Mouse (Mus musculus) midbrain, embryonic 13.5 days (tissue): ENCODE data around the gene Pik3cb. TPM values are rescaled to one million over a fixed set of nuclear protein-coding genes. Genes with fewer than 3 reads are reported as not detected.

ENCODE experiments used
- ATAC-seq: fragments of 200-750 bp; cut with Nextera tagmentation; 2 replicates; pipeline ENCODE4 v1.8.0; 2017; ENCODE audit warnings: mild to moderate bottlenecking, moderate TSS enrichment, moderate library complexity
- H3K27ac ChIP-seq: fragments of 300-500 bp; sonication (generic); 2 replicates; pipeline ENCODE4 v1.5.1; 2015; ENCODE audit warnings: inconsistent platforms, mild to moderate bottlenecking, moderate library complexity
- H3K27me3 ChIP-seq: fragments of 300-500 bp; sonication (generic); 2 replicates; pipeline ENCODE4 v1.6.1; 2015; ENCODE audit warnings: mild to moderate bottlenecking, inconsistent platforms
- H3K36me3 ChIP-seq: fragments of 300-500 bp; sonication (generic); 2 replicates; pipeline ENCODE4 v1.6.1; 2015; ENCODE audit warnings: mild to moderate bottlenecking, inconsistent platforms
- H3K4me1 ChIP-seq: fragments of 300-500 bp; sonication (generic); replicated peaks from 2 replicates; pipeline ENCODE4 v1.6.1; 2015; ENCODE audit warnings: inconsistent platforms
- H3K4me2 ChIP-seq: fragments of 300-500 bp; sonication (generic); replicated peaks from 2 replicates; pipeline ENCODE4 v1.6.1; 2015; ENCODE audit warnings: moderate library complexity, mild to moderate bottlenecking, inconsistent platforms
- H3K4me3 ChIP-seq: fragments of 300-500 bp; sonication (generic); replicated peaks from 2 replicates; pipeline ENCODE4 v1.5.1; 2015; ENCODE audit warnings: mild to moderate bottlenecking, inconsistent platforms
- H3K9ac ChIP-seq: fragments of 300-500 bp; sonication (generic); replicated peaks from 2 replicates; pipeline ENCODE4 v1.6.1; 2015; ENCODE audit warnings: mild to moderate bottlenecking, inconsistent platforms
- H3K9me3 ChIP-seq: fragments of 300-500 bp; sonication (generic); 2 replicates; pipeline ENCODE4 v1.6.1; 2016; ENCODE audit warnings: mild to moderate bottlenecking, inconsistent platforms
- WGBS: fragments of 180-500 bp; shearing (Covaris S2); methylation state at CpG from one replicate; pipeline ENCODE4 v1.1.7; 2015; 5-methylcytosine and 5-hydroxymethylcytosine counted together
- polyA plus RNA-seq: library from polyadenylated mRNA; unstranded; fragments of >200 nt; fragmentation: Nextera tagmentation; extraction: Ambion mirVana; gene quantifications from 2 replicates; pipeline ENCODE4 v1.2.1, GENCODE M21; 2015

The Pik3cb gene
- polyA plus RNA-seq, 1 experiment from 2014 or later, result 3.1 TPM

- peaks cover 5% of the 10 kb centered on the region; the same call in 1 of the 2 replicates for H3K9me3 ChIP-seq
- WGBS, result 83% methylated on average over 3 of the region's 3 CpGs
- H3K9ac ChIP-seq, result no peak overlapping the region
- H3K27me3 ChIP-seq, result no peaks in the 10 kb centered on the region
- H3K4me2 ChIP-seq, result no peak overlapping the region
- no peak overlapping the region for H3K4me3 ChIP-seq
- H3K27ac ChIP-seq, result no peak overlapping the region
- no peak for ATAC-seq
- H3K36me3 ChIP-seq, result peaks cover 15% of the 10 kb centered on the region
- H3K4me1 ChIP-seq, result peaks cover 27% of the 10 kb centered on the region
Observed at GRCm38 (mm10) chr9:99109585-99109984, 30.8 kb downstream of the Pik3cb start.

DNA sequence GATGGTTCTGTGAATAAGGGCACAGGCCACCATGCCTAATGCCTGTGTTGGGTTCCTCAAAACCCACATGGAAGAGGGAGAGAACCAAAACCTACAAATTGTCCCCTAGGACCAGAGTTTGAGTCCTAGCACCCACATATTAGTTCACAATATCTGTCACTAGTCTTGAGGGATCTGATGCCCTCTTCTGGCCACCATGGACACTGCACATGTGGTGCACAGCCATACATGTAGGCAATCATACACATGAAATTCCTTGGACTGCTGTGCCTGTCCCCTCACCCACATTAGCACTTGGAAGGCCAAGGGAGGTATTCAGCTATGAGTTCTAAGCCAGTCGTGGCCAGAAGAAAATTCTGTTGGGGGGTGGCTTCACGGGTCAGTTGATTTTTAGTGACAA is 36.0 kb downstream of the Pik3cb start:
- H3K27me3 ChIP-seq, result no peaks in the 10 kb centered on the region
- no peak overlapping the region for H3K27ac ChIP-seq
- no peaks in the 10 kb centered on the region for H3K4me1 ChIP-seq
- H3K9ac ChIP-seq, result no peak overlapping the region
- 95% methylated on average over 2 of the region's 2 CpGs for WGBS
- peaks cover 30% of the 10 kb centered on the region for H3K36me3 ChIP-seq
- peaks cover 8% of the 10 kb centered on the region; the same call in 1 of the 2 replicates for H3K9me3 ChIP-seq
- no peak overlapping the region for H3K4me2 ChIP-seq
- no peak overlapping the region for H3K4me3 ChIP-seq
- no peak for ATAC-seq

GRCm38 (mm10) chr9:99103865-99104264 is 36.6 kb downstream of the Pik3cb start:
- Histone ChIP-seq H3K27me3 (no peaks in the 10 kb centered on the region), H3K4me2 (no peak overlapping the region), H3K36me3 (peaks cover 30% of the 10 kb centered on the region), H3K9me3 (peaks cover 8% of the 10 kb centered on the region; the same call in 1 of the 2 replicates), H3K4me3 (no peak overlapping the region), H3K27ac (no peak overlapping the region), H3K9ac (no peak overlapping the region), H3K4me1 (no peaks in the 10 kb centered on the region)
- ATAC-seq, result no peak
- WGBS, result 89% methylated on average over 3 of the region's 3 CpGs

GRCm38 (mm10) chr9:99098482-99099129 is 41.8 kb downstream of the Pik3cb start:
- 74% methylated on average over 11 of the region's 11 CpGs for WGBS
- H3K27me3 ChIP-seq, result no peaks in the 10 kb centered on the region

GRCm38 (mm10) chr9:99097668-99098067 is 42.8 kb downstream of the Pik3cb start:
- Histone ChIP-seq H3K27me3 (no peaks in the 10 kb centered on the region), H3K4me3 (no peak overlapping the region), H3K9me3 (no peaks in the 10 kb centered on the region), H3K27ac (no peak overlapping the region), H3K4me2 (no peak overlapping the region), H3K4me1 (no peaks in the 10 kb centered on the region), H3K9ac (no peak overlapping the region), H3K36me3 (peaks cover 5% of the 10 kb centered on the region; the same call in 1 of the 2 replicates)
- no peak for ATAC-seq
- WGBS, result 67% methylated on average over 1 of the region's 1 CpGs

More at GRCm38 (mm10) chr9:99098482-99099129, 41.8 kb downstream of the Pik3cb start:
- peaks cover 5% of the 10 kb centered on the region; the same call in 1 of the 2 replicates for H3K36me3 ChIP-seq
- H3K4me1 ChIP-seq, result no peaks in the 10 kb centered on the region
- no peaks in the 10 kb centered on the region for H3K9me3 ChIP-seq
- ATAC-seq, result no peak
- H3K4me2 ChIP-seq, result no peak overlapping the region
- H3K27ac ChIP-seq, result no peak overlapping the region
- no peak overlapping the region for H3K4me3 ChIP-seq
- no peak overlapping the region for H3K9ac ChIP-seq

DNA sequence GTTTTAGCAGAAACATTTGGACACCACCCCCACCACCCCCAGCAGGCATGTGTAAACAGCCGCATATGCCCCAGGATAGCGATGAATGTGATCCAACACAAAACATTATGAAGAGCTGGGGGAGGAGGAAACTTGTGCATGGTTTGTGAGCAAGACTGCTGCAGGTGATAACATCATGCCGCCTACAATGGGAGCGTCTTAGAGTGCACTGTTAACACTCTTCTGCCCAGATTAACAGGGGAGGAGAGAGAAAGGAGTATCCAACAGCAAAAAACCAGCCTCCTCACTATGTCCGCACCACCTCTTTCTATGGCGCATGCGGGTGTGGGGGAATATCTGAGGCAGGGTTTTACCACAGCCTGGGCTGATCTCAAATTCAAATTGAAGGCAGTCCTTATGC is 45.2 kb downstream of the Pik3cb start:
- H3K4me1 ChIP-seq, result no peaks in the 10 kb centered on the region
- H3K27ac ChIP-seq, result no peak overlapping the region
- no peaks in the 10 kb centered on the region for H3K27me3 ChIP-seq
- H3K36me3 ChIP-seq, result no peaks in the 10 kb centered on the region
- 90% methylated on average over 7 of the region's 7 CpGs for WGBS
- no peak overlapping the region for H3K4me2 ChIP-seq
- H3K9me3 ChIP-seq, result no peaks in the 10 kb centered on the region
- no peak overlapping the region for H3K4me3 ChIP-seq
- no peak overlapping the region for H3K9ac ChIP-seq
- ATAC-seq, result no peak

DNA sequence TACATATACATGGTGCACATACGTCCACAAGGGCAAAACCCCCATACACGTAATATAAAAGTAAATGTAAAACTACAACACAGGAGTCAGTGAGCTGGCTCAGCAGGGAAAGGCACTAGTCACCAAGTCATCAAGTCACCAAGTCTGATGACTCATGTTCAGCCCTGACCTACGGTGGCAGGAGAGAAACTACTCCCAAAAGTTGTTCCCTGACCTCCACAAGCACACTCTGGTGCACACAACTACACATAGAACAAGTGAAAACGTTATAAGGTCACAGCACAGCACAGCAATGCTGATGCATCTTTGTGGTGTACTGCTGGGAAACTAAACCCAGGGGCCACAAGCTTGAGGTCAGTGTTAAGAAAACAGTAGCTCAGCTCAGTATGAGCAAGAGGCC is 49.9 kb downstream of the Pik3cb start:
- 91% methylated on average over 4 of the region's 4 CpGs for WGBS

GRCm38 (mm10) chr9:99089904-99090303 is 50.5 kb downstream of the Pik3cb start:
- Histone ChIP-seq H3K4me3 (no peak overlapping the region), H3K27ac (no peak overlapping the region), H3K27me3 (no peaks in the 10 kb centered on the region), H3K9ac (no peak overlapping the region), H3K4me1 (peaks cover 5% of the 10 kb centered on the region), H3K4me2 (no peak overlapping the region), H3K36me3 (0 out of 2 replicates have a peak, but pooled peaks cover 11% of the 10 kb centered on the region), H3K9me3 (no peaks in the 10 kb centered on the region)
- no peak for ATAC-seq
- WGBS, result 92% methylated on average over 4 of the region's 4 CpGs

More for the DNA sequence above, 49.9 kb downstream of the Pik3cb start:
- Histone ChIP-seq H3K4me2 (no peak overlapping the region), H3K9ac (no peak overlapping the region), H3K27ac (no peak overlapping the region), H3K4me3 (no peak overlapping the region), H3K27me3 (no peaks in the 10 kb centered on the region), H3K4me1 (peaks cover 5% of the 10 kb centered on the region), H3K9me3 (no peaks in the 10 kb centered on the region), H3K36me3 (0 out of 2 replicates have a peak, but pooled peaks cover 11% of the 10 kb centered on the region)
- no peak for ATAC-seq

DNA sequence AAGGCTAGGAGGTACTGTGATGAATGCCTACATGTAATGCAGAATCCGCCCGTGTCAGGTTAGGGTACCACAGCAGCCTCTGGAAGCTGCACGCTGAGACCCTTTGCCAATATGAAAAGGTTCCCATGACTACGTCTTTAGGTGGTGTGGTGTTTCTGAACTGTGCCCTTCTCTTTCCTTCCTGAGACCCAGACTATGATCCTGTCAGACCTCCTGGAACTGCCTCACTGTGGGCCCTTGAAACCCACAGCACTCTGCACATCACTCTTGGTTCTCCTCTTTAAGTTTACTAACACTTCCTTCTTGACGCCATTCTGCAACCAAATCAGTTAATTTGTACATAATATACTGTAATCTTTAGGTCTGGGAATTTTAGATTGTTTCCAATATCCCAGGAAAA is 58.7 kb downstream of the Pik3cb start:
- Histone ChIP-seq H3K36me3 (peaks cover 6% of the 10 kb centered on the region; the same call in 1 of the 2 replicates), H3K27me3 (no peaks in the 10 kb centered on the region), H3K9ac (no peak overlapping the region), H3K4me2 (no peak overlapping the region), H3K9me3 (no peaks in the 10 kb centered on the region), H3K27ac (no peak overlapping the region), H3K4me1 (no peaks in the 10 kb centered on the region), H3K4me3 (no peak overlapping the region)
- ATAC-seq, result no peak
- 93% methylated on average over 5 of the region's 5 CpGs for WGBS

DNA sequence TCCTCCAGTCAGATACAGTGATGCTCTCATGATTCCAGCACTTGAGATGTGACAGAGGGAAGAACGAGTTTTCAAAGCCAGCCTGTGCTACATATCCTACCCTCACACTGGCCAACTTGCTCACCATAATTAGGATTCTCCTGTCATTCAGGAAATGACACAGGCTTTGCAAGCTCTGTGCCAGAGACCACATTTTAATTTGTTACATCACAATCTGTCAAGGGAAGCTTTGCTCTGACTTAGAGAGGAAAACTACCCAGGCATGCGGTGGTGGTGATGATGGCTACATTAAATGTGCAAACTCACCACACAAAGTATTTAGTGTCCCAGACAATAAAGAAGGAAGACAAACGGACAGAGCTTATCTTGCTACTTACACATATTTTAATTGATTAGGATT is 59.1 kb downstream of the Pik3cb start:
- 92% methylated on average over 3 of the region's 3 CpGs for WGBS
- no peaks in the 10 kb centered on the region for H3K9me3 ChIP-seq
- no peak overlapping the region for H3K4me2 ChIP-seq
- no peaks in the 10 kb centered on the region for H3K4me1 ChIP-seq
- ATAC-seq, result no peak
- H3K4me3 ChIP-seq, result no peak overlapping the region
- H3K36me3 ChIP-seq, result peaks cover 6% of the 10 kb centered on the region; the same call in 1 of the 2 replicates
- H3K9ac ChIP-seq, result no peak overlapping the region
- no peak overlapping the region for H3K27ac ChIP-seq
- H3K27me3 ChIP-seq, result no peaks in the 10 kb centered on the region

GRCm38 (mm10) chr9:99080657-99081056 is 59.8 kb downstream of the Pik3cb start:
- Histone ChIP-seq H3K4me2 (no peak overlapping the region), H3K27me3 (no peaks in the 10 kb centered on the region), H3K9me3 (no peaks in the 10 kb centered on the region), H3K4me1 (no peaks in the 10 kb centered on the region), H3K9ac (no peak overlapping the region), H3K36me3 (peaks cover 6% of the 10 kb centered on the region; the same call in 1 of the 2 replicates), H3K27ac (no peak overlapping the region), H3K4me3 (no peak overlapping the region)
- 100% methylated on average over 2 of the region's 2 CpGs for WGBS
- no peak for ATAC-seq

GRCm38 (mm10) chr9:99074462-99074861 is 66.0 kb downstream of the Pik3cb start:
- H3K27me3 ChIP-seq, result no peaks in the 10 kb centered on the region

GRCm38 (mm10) chr9:99072538-99072937 is 67.9 kb downstream of the Pik3cb start:
- no peaks in the 10 kb centered on the region for H3K27me3 ChIP-seq
- H3K4me1 ChIP-seq, result no peaks in the 10 kb centered on the region
- H3K36me3 ChIP-seq, result peaks cover 20% of the 10 kb centered on the region
- ATAC-seq, result no peak
- H3K9me3 ChIP-seq, result no peaks in the 10 kb centered on the region
- WGBS, result 78% methylated on average over 4 of the region's 4 CpGs
- H3K4me2 ChIP-seq, result no peak overlapping the region
- H3K9ac ChIP-seq, result no peak overlapping the region
- no peak overlapping the region for H3K4me3 ChIP-seq
- no peak overlapping the region for H3K27ac ChIP-seq

More at GRCm38 (mm10) chr9:99074462-99074861, 66.0 kb downstream of the Pik3cb start:
- Histone ChIP-seq H3K4me2 (no peak overlapping the region), H3K36me3 (peaks cover 9% of the 10 kb centered on the region), H3K9me3 (no peaks in the 10 kb centered on the region), H3K9ac (no peak overlapping the region), H3K4me3 (no peak overlapping the region), H3K27ac (no peak overlapping the region), H3K4me1 (no peaks in the 10 kb centered on the region)
- WGBS, result 84% methylated on average over 2 of the region's 2 CpGs
- no peak for ATAC-seq
